Mouse (Mus musculus): ENCODE data around the gene Ercc6l2.

DNA sequence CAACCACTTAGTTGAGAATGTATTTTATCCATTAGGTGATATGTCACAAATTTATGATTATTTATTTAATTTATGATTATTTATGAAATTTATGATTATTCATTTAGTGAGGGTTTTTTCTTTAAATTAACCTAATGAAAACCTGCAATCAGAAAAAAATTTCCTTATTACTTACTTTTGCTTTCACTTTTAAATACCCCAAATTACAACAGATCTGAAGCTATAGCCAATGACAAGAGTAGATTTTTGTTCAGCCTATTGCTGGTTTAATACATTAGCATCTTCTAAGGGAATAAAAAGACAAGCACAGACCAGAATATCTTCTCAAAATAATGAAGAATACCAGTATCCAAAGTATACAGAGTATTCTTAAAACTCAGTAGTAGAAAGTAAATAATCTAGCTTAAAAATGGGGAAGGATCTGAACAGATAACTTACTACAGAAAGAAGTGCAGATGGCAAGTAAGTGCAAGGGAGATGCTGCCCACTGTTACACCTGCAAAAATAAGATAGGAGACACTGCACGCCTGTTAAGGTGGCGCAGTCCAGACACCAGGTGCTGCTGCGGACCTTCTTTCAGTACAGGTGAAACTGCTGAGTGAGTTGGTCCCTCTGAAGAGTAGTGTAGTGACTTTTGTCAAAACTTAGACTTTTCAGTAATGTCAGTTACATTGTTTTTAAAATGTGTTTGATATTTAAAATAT lies 35.4 kb downstream of the Ercc6l2 start:
- TF ChIP-seq CTCF (IDR thresholded peaks at IDR 0.05; ENCODE audit: borderline replicate concordance, control insufficient read depth, extremely low read depth, insufficient read depth, low read length, poor library complexity) (no peak), POLR2A (IDR thresholded peaks at IDR 0.05; ENCODE audit: control insufficient read depth, extremely low read depth, insufficient read depth, low read length, poor library complexity) (no peak)
